Mouse (Mus musculus): Measurements from ENCODE around the gene Per3. TPM values are rescaled to one million over a fixed set of nuclear protein-coding genes. Genes with fewer than 3 reads are reported as not detected.
"Not testable (repeated sequence)": the region's sequence is repeated elsewhere in the genome, so short reads cannot be mapped to it uniquely, and the experiment has no call there.

Gene Per3
- polyA plus RNA-seq, 1 experiment from 2014 or later: 7.0 TPM

GRCm38 (mm10) chr4:151058634-151059033 lies 14.2 kb upstream of the Per3 start:
- ATAC-seq (replicated peaks; ENCODE audit: low FRiP score): no peak
- H3K27ac ChIP-seq: peak overlapping the region; percentile 94

GRCm38 (mm10) chr4:151057347-151058321 lies 13.2 kb upstream of the Per3 start, which contains the start of gene Vamp3:
Vamp3 (minus strand) TSS chr4:151057963.
- H3K4me1 ChIP-seq: peaks cover 15% of the 10 kb centered on the region
- no peaks in the 10 kb centered on the region for H3K27me3 ChIP-seq
- peak within 1 kb of the TSS; percentile 69 for H3K4me2 ChIP-seq
- H3K4me3 ChIP-seq (replicated peaks): peak within 1 kb of the TSS; percentile 91
- H3K36me3 ChIP-seq: peaks cover 28% of the 10 kb centered on the region
- H3K27ac ChIP-seq: peak within 1 kb of the TSS; percentile 94
- ATAC-seq (replicated peaks; ENCODE audit: low FRiP score): peak; percentile 100
- H3K9me3 ChIP-seq (replicated peaks): peaks cover 11% of the 10 kb centered on the region; the same call in 1 of the 2 replicates
- under 1% methylated on average over 113 of the region's 114 CpGs for WGBS
- peak within 1 kb of the TSS; percentile 86 for H3K9ac ChIP-seq

More at GRCm38 (mm10) chr4:151058634-151059033, 14.2 kb upstream of the Per3 start:
- Histone ChIP-seq H3K36me3 (peaks cover 20% of the 10 kb centered on the region; the same call in 1 of the 2 replicates), H3K9ac (peak overlapping the region; percentile 56; the same call in 1 of the 2 replicates), H3K27me3 (no peaks in the 10 kb centered on the region), H3K9me3 (replicated peaks) (peaks cover 11% of the 10 kb centered on the region; the same call in 1 of the 2 replicates), H3K4me2 (peak overlapping the region; percentile 69), H3K4me1 (peaks cover 15% of the 10 kb centered on the region), H3K4me3 (replicated peaks) (peak overlapping the region; percentile 91)
- WGBS: 84% methylated on average over 4 of the region's 4 CpGs

- H3K27ac ChIP-seq: no peak overlapping the region
- H3K4me2 ChIP-seq: no peak overlapping the region
- H3K4me1 ChIP-seq: peaks cover 2% of the 10 kb centered on the region; the same call in 1 of the 2 replicates
- H3K9me3 ChIP-seq (replicated peaks): no peaks in the 10 kb centered on the region
- H3K36me3 ChIP-seq: peaks cover 79% of the 10 kb centered on the region
- no peak overlapping the region for H3K4me3 ChIP-seq (replicated peaks)
- no peak overlapping the region for H3K9ac ChIP-seq
- ATAC-seq (replicated peaks; ENCODE audit: low FRiP score): no peak
- WGBS: 67% methylated on average over 1 of the region's 1 CpGs
- H3K27me3 ChIP-seq: no peaks in the 10 kb centered on the region
Observed at GRCm38 (mm10) chr4:151051162-151051561, 6.7 kb upstream of the Per3 start.

- H3K27ac ChIP-seq: no peak overlapping the region
- peaks cover 46% of the 10 kb centered on the region for H3K36me3 ChIP-seq
- ATAC-seq (replicated peaks; ENCODE audit: low FRiP score): no peak
- no peaks in the 10 kb centered on the region for H3K27me3 ChIP-seq
- H3K9ac ChIP-seq: no peak overlapping the region
- no peak overlapping the region for H3K4me3 ChIP-seq (replicated peaks)
- no peaks in the 10 kb centered on the region for H3K9me3 ChIP-seq (replicated peaks)
- WGBS: 86% methylated on average over 3 of the region's 3 CpGs
- H3K4me1 ChIP-seq: peaks cover 14% of the 10 kb centered on the region
- no peak overlapping the region for H3K4me2 ChIP-seq
Observed at GRCm38 (mm10) chr4:151046524-151046923, 2.1 kb upstream of the Per3 start.

- peaks cover 34% of the 10 kb centered on the region for H3K36me3 ChIP-seq
- H3K4me2 ChIP-seq: peak overlapping the region; percentile 96
- peak overlapping the region; percentile 32; the same call in 1 of the 2 replicates for H3K9ac ChIP-seq
- H3K4me1 ChIP-seq: peaks cover 14% of the 10 kb centered on the region
- peak overlapping the region; percentile 62 for H3K4me3 ChIP-seq (replicated peaks)
- no peaks in the 10 kb centered on the region for H3K27me3 ChIP-seq
- peak overlapping the region; percentile 37; the same call in 1 of the 2 replicates for H3K27ac ChIP-seq
- ATAC-seq (replicated peaks; ENCODE audit: low FRiP score): no peak
- no peaks in the 10 kb centered on the region for H3K9me3 ChIP-seq (replicated peaks)
- whole genome bisulfite sequencing: 3% methylated on average over 21 of the region's 21 CpGs
Observed at GRCm38 (mm10) chr4:151044944-151045570, 592 bp upstream of the Per3 start.

- Histone ChIP-seq H3K9me3 (replicated peaks) (no peaks in the 10 kb centered on the region), H3K9ac (peak overlapping the region; percentile 52; the same call in 1 of the 2 replicates), H3K4me1 (peaks cover 14% of the 10 kb centered on the region), H3K4me2 (peak overlapping the region; percentile 96), H3K4me3 (replicated peaks) (peak overlapping the region; percentile 62), H3K27me3 (no peaks in the 10 kb centered on the region), H3K36me3 (peaks cover 18% of the 10 kb centered on the region), H3K27ac (no peak overlapping the region)
- WGBS: 44% methylated on average over 5 of the region's 5 CpGs
- no peak for ATAC-seq (replicated peaks; ENCODE audit: low FRiP score)
Observed at GRCm38 (mm10) chr4:151043281-151043680, 1.2 kb downstream of the Per3 start.

- Histone ChIP-seq H3K27ac (no peak overlapping the region), H3K4me3 (replicated peaks) (no peak overlapping the region), H3K36me3 (peaks cover 2% of the 10 kb centered on the region), H3K9ac (no peak overlapping the region), H3K27me3 (no peaks in the 10 kb centered on the region), H3K4me2 (no peak overlapping the region), H3K9me3 (replicated peaks) (no peaks in the 10 kb centered on the region), H3K4me1 (peaks cover 14% of the 10 kb centered on the region)
- ATAC-seq (replicated peaks; ENCODE audit: low FRiP score): no peak
- 84% methylated on average over 5 of the region's 5 CpGs for WGBS
Observed at GRCm38 (mm10) chr4:151041506-151041905, 3.0 kb downstream of the Per3 start.

- no peak overlapping the region for H3K4me2 ChIP-seq
- ATAC-seq (replicated peaks; ENCODE audit: low FRiP score): no peak
- H3K36me3 ChIP-seq: no peaks in the 10 kb centered on the region
- H3K4me3 ChIP-seq (replicated peaks): no peak overlapping the region
- no peak overlapping the region for H3K27ac ChIP-seq
- H3K9me3 ChIP-seq (replicated peaks): no peaks in the 10 kb centered on the region
- 94% methylated on average over 11 of the region's 11 CpGs for WGBS
- H3K27me3 ChIP-seq: no peaks in the 10 kb centered on the region
- H3K4me1 ChIP-seq: no peaks in the 10 kb centered on the region
- no peak overlapping the region for H3K9ac ChIP-seq
Observed at GRCm38 (mm10) chr4:151037800-151038199, 6.7 kb downstream of the Per3 start.

GRCm38 (mm10) chr4:151036521-151036920 lies 7.9 kb downstream of the Per3 start:
- no peak overlapping the region for H3K27ac ChIP-seq
- no peak for ATAC-seq (replicated peaks; ENCODE audit: low FRiP score)
- no peaks in the 10 kb centered on the region for H3K4me1 ChIP-seq
- no peaks in the 10 kb centered on the region for H3K27me3 ChIP-seq
- no peak overlapping the region for H3K9ac ChIP-seq
- H3K4me2 ChIP-seq: no peak overlapping the region
- H3K4me3 ChIP-seq (replicated peaks): no peak overlapping the region
- H3K36me3 ChIP-seq: no peaks in the 10 kb centered on the region
- no peaks in the 10 kb centered on the region for H3K9me3 ChIP-seq (replicated peaks)
- WGBS: 93% methylated on average over 7 of the region's 7 CpGs

GRCm38 (mm10) chr4:151027001-151027400 lies 17.5 kb downstream of the Per3 start:
- ATAC-seq (replicated peaks; ENCODE audit: low FRiP score): no peak
- H3K27me3 ChIP-seq: no peaks in the 10 kb centered on the region
- no peak overlapping the region for H3K27ac ChIP-seq
- 0 out of 2 replicates have a peak, but pooled peaks cover 2% of the 10 kb centered on the region for H3K4me1 ChIP-seq
- WGBS: 52% methylated on average over 6 of the region's 6 CpGs
- H3K36me3 ChIP-seq: 0 out of 2 replicates have a peak, but pooled peaks cover 4% of the 10 kb centered on the region
- H3K9me3 ChIP-seq (replicated peaks): no peaks in the 10 kb centered on the region
- H3K4me2 ChIP-seq: no peak overlapping the region
- no peak overlapping the region for H3K4me3 ChIP-seq (replicated peaks)
- no peak overlapping the region for H3K9ac ChIP-seq

GRCm38 (mm10) chr4:151024152-151024551 lies 20.3 kb downstream of the Per3 start:
- WGBS: 85% methylated on average over 9 of the region's 9 CpGs

GRCm38 (mm10) chr4:151017356-151017755 lies 27.1 kb downstream of the Per3 start:
- H3K27ac ChIP-seq; H3K9ac ChIP-seq; H3K4me2 ChIP-seq; H3K4me1 ChIP-seq; ATAC-seq (replicated peaks; ENCODE audit: low FRiP score); H3K9me3 ChIP-seq (replicated peaks); H3K27me3 ChIP-seq; H3K4me3 ChIP-seq (replicated peaks): not testable (repeated sequence)
- peaks cover 45% of the 10 kb centered on the region for H3K36me3 ChIP-seq
- WGBS: 95% methylated on average over 1 of the region's 1 CpGs

More at GRCm38 (mm10) chr4:151024152-151024551, 20.3 kb downstream of the Per3 start:
- ATAC-seq (replicated peaks; ENCODE audit: low FRiP score): no peak
- H3K4me3 ChIP-seq (replicated peaks): no peak overlapping the region
- H3K36me3 ChIP-seq: 0 out of 2 replicates have a peak, but pooled peaks cover 7% of the 10 kb centered on the region
- no peak overlapping the region for H3K4me2 ChIP-seq
- no peak overlapping the region for H3K9ac ChIP-seq
- H3K27ac ChIP-seq: no peak overlapping the region
- 0 out of 2 replicates have a peak, but pooled peaks cover 2% of the 10 kb centered on the region for H3K4me1 ChIP-seq
- H3K9me3 ChIP-seq (replicated peaks): no peaks in the 10 kb centered on the region
- no peaks in the 10 kb centered on the region for H3K27me3 ChIP-seq

Measured in kidney, embryonic 15.5 days (tissue).